Comparison of ENCODE assay signal across 18 mouse cellular contexts in genomic region chr4:40649111-40649510, GRCm38 (mm10). TPM values are rescaled to one million over a fixed set of nuclear protein-coding genes. Genes with fewer than 3 reads are reported as not detected.
DNase-seq lines count a peak whose midpoint lies in the region.
"Had no signal": no experiment of that assay in that cellular context is flagged by ENCODE, and none has a peak within 500 bp of the region (broad histone marks: within the 10 kb centered on the region; RNA-seq: fewer than 3 reads in every experiment).

No protein-coding gene starts in this region.

- H3K27me3 ChIP-seq in embryonic facial prominence, embryonic 10.5 days (replicated peaks; ENCODE audit: low read depth, poor library complexity, severe bottlenecking): no peaks in the 10 kb centered on the region
- H3K27me3 ChIP-seq: forebrain, embryonic 15.5 days; heart, embryonic 15.5 days; midbrain, embryonic 15.5 days had no signal

- no peak overlapping the region for H3K4me3 ChIP-seq in embryonic facial prominence, embryonic 10.5 days
- H3K4me3 ChIP-seq: erythroblast, embryonic 14.5 days; forebrain, embryonic 15.5 days; heart, embryonic 15.5 days; midbrain, embryonic 15.5 days had no signal

- DNase-seq in embryo, embryonic 10 days (ENCODE audit: low spot score): peak; percentile 2
- DNase-seq in embryo, embryonic 10.5 days (ENCODE audit: low spot score): no peak
- peak; percentile 37 for DNase-seq in 3134 (ENCODE audit: extremely low read depth, insufficient read length, low spot score)
- peak; percentile 6 for DNase-seq in MEL-GATA-1-ER (ENCODE audit: extremely low read depth, low read depth)
- DNase-seq in brain, adult 2 months (ENCODE audit: low read depth, low spot score): peak; percentile 66
- DNase-seq in embryonic facial prominence, embryonic 10.5 days (ENCODE audit: low spot score): no peak
- no peak for DNase-seq in urinary bladder, postnatal 4 days (ENCODE audit: low spot score in 2 of 2)
- DNase-seq: cerebellum, adult 11 months; kidney, adult 18-20 months; kidney, postnatal 25 days; lung, adult 2 months; lung, postnatal 36 days; retina, postnatal 1 day; spleen, adult 18-20 months had no signal

- WGBS in embryonic facial prominence, embryonic 10.5 days: 81% methylated on average over 5 of the region's 5 CpGs

- no peak overlapping the region for H3K27ac ChIP-seq in embryonic facial prominence, embryonic 10.5 days (replicated peaks)
- H3K27ac ChIP-seq: forebrain, embryonic 15.5 days; heart, embryonic 15.5 days; midbrain, embryonic 15.5 days had no signal

- H3K36me3 ChIP-seq in embryonic facial prominence, embryonic 10.5 days (replicated peaks): no peaks in the 10 kb centered on the region
- H3K36me3 ChIP-seq: forebrain, embryonic 15.5 days; heart, embryonic 15.5 days; midbrain, embryonic 15.5 days had no signal

- no peaks in the 10 kb centered on the region for H3K4me1 ChIP-seq in embryonic facial prominence, embryonic 10.5 days
- H3K4me1 ChIP-seq: forebrain, embryonic 15.5 days; heart, embryonic 15.5 days; midbrain, embryonic 15.5 days had no signal

- no peaks in the 10 kb centered on the region for H3K9me3 ChIP-seq in embryonic facial prominence, embryonic 10.5 days
- H3K9me3 ChIP-seq: forebrain, embryonic 15.5 days; midbrain, embryonic 15.5 days had no signal

RNA-seq across cellular contexts. Expression of gene Aptx, which starts 53.9 kb away (rescaled TPM):
- polyA plus RNA-seq in embryonic facial prominence, embryonic 10.5 days (2016; fragmentation: Nextera tagmentation; extraction: Ambion mirVana): 35.0 and 35.1 TPM in 2 replicates

Comparison
In these comparisons a context has a peak if more than half of its experiments do, and no peak if none do; other contexts are left out.
1. DNase-seq: peak in embryo, embryonic 10 days (single experiment), 3134 (single experiment), MEL-GATA-1-ER (single experiment) and brain, adult 2 months (single experiment); none in embryo, embryonic 10.5 days (single experiment), embryonic facial prominence, embryonic 10.5 days (single experiment) and urinary bladder, postnatal 4 days (0 of 2).